Mouse (Mus musculus) B cell, adult 62 days (primary cell): ENCODE results near the gene Csnk2a2. TPM values are rescaled to one million over a fixed set of nuclear protein-coding genes. Genes with fewer than 3 reads are reported as not detected.

Experiments used
- total RNA-seq: library from RNA; stranded (reverse); gene quantifications from 4 replicates; pipeline ENCODE4 v1.2.4, GENCODE M21; 2023

Csnk2a2 gene
- total RNA-seq = 74.0 to 86.5 TPM (median 80.2 TPM) in 4 replicates

DNA sequence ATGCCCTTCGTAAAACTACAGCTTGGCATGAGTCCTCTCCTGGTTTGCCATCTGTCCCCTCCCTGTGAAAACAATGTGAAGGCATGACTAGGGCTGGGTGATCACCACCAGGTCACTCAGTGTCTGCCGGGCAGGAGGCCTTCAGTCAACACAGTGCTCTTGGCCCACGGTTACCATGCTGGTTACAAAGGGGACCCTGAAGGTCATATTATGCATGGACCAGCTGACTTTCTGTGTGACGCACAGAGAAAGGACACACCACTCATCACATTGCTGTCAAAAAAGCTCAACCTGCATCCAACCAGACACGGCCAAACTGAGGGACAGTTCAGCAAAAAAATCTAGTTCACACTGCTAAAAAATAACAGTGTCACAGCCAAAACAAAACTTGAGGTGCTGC is at the start of gene Csnk2a2:
Gene Csnk2a2 (minus strand): TSS at position 34 of the 400 bp plus-strand sequence.

GRCm38 (mm10) chr8:95533584-95534387 is 43.9 kb upstream of the Csnk2a2 start, which contains the start of gene Ccdc113:
Gene Ccdc113 (plus strand): TSS chr8:95534085.

GRCm38 (mm10) chr8:95434686-95435439 is 55.0 kb downstream of the Csnk2a2 start, which contains the start of gene Cfap20:
Gene Cfap20 (minus strand): TSS chr8:95434869.

Other genes starting within 250 kb of the Csnk2a2 start
- gene Cngb1, start 183.5 kb downstream of the Csnk2a2 start, total RNA-seq = 0.36 TPM in 1 of 4 replicates, not detected in the others
- not detected in 4 replicates for gene Tepp, start 179.5 kb downstream of the Csnk2a2 start, total RNA-seq
- gene Zfp319, start 158.1 kb downstream of the Csnk2a2 start, total RNA-seq = 23.1 to 25.3 TPM (median 24.5 TPM) in 4 replicates
- gene Usb1, start 157.8 kb downstream of the Csnk2a2 start, total RNA-seq = 51.5 to 57.0 TPM (median 55.2 TPM) in 4 replicates
- gene Mmp15, start 137.8 kb downstream of the Csnk2a2 start, total RNA-seq = 0.12 TPM in 1 of 4 replicates, not detected in the others
- 133 to 149 TPM (median 143 TPM) in 4 replicates for gene Cfap20, start 55.2 kb downstream of the Csnk2a2 start, total RNA-seq
- not detected in 4 replicates for gene Ccdc113, start 44.0 kb upstream of the Csnk2a2 start, total RNA-seq
- gene Prss54, start 86.3 kb upstream of the Csnk2a2 start, total RNA-seq = not detected in 4 replicates
- gene Gins3, start 143.4 kb upstream of the Csnk2a2 start, total RNA-seq = 3.7 to 4.7 TPM (median 4.2 TPM) in 4 replicates
- gene Ndrg4, start 186.9 kb upstream of the Csnk2a2 start, total RNA-seq = not detected in 4 replicates
- 24.9 to 34.1 TPM (median 27.5 TPM) in 4 replicates for gene Setd6, start 225.8 kb upstream of the Csnk2a2 start, total RNA-seq